Mouse (Mus musculus) adrenal gland, adult 18-20 months (tissue): Measurements from ENCODE around the gene Dhh. TPM values are rescaled to one million over a fixed set of nuclear protein-coding genes. Genes with fewer than 3 reads are reported as not detected.
"Not testable (repeated sequence)": the region's sequence is repeated elsewhere in the genome, so short reads cannot be mapped to it uniquely, and the experiment has no call there.

ENCODE experiments used
- DNase-seq, 2 experiments: peaks; one replicate each; pipeline ENCODE4 v3.0.0; 2021 to 2022; ENCODE audit warnings: low spot score in 2 of 2
- long read RNA-seq, 2 experiments: library from polyadenylated mRNA; stranded (forward); transcript quantifications; one replicate each; pipeline ENCODE4 v2.0.0; 2021
- total RNA-seq, 2 experiments: library from RNA; stranded (reverse); gene quantifications; 1 replicate in 1 of 2; 2 replicates in 1 of 2; pipeline ENCODE4 v1.2.3; 2021

The Dhh gene
- 1 to 10 TPM in 1 of 2 experiments, under 1 TPM in 1; 0.86 to 2.1 TPM for total RNA-seq
- long read RNA-seq, experiment 1, full-length matches to known transcripts, result 2 of 5 reads
- long read RNA-seq, experiment 1, partial matches to known transcripts, result 2 of 5 reads
- long read RNA-seq, experiment 1, other reads (novel, unspliced or antisense), result 1 of 5 reads
- long read RNA-seq, experiment 2, full-length matches to known transcripts, result 9 of 14 reads
- long read RNA-seq, experiment 2, partial matches to known transcripts, result 1 of 14 reads
- long read RNA-seq, experiment 2, other reads (novel, unspliced or antisense), result 4 of 14 reads

DNA sequence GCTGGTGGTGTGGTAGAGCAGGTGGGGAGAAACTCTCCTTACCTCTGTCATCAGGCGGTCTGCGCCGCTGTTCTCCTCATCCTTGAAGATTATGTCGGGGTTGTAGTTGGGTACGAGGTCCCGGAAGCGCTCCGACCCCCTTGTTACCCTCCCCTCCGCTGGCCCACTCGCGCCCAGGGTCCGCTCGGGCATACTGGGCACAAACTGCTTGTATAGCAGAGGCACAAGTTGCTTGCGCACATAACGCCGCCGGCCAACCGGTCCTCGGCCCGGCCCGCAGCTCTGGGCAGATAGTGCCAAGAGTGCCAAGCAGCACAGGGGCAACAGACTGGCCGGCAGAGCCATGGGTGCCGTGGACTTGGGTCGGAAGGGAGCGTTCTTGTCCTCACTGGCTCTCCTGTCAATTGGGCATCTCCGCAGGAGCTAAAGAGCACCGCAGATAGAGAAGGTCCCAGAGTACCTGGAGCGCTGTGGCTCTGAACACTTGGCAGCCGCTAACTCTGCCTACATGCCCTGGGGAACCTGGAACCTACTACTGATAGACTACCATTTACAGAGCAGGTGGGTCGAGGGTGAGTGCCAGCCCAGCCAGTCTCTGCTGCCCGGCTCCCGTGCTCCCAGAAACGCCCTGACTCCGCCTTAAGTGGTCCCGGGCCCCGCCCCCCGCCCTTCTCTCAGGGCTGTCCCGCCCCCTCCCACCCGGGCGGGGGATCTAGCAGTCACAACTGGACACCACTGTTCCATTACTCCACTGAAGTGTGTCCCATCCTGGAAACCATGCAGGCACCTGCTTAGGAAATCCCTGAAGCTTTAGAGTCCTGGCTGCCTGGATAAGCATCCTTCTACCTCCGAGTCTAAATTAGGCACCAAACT is at the start of gene Dhh:
Dhh (minus strand) TSS at position 613 of the 873 bp plus-strand sequence.
- DNase-seq, result no peak

DNA sequence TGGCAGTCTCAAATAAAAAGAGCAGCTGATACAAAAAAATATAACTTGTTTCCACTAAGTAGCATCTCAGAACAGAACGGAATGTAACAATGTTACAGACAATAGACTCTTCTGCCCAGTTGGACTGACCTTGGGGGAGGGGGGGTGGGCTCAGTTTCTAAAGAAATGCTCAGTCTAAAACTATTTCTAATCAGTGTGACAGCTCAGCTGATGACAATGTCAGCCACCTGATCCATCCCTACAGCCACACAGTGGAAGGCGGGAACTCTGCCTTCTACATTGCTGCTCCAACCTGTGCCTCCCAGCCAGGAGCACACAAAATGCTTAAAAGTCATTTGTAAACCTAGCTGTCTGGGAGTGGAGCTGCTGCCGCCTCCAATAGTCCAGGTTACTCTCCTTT is 49.5 kb upstream of the Dhh start:
- no peak for DNase-seq

DNA sequence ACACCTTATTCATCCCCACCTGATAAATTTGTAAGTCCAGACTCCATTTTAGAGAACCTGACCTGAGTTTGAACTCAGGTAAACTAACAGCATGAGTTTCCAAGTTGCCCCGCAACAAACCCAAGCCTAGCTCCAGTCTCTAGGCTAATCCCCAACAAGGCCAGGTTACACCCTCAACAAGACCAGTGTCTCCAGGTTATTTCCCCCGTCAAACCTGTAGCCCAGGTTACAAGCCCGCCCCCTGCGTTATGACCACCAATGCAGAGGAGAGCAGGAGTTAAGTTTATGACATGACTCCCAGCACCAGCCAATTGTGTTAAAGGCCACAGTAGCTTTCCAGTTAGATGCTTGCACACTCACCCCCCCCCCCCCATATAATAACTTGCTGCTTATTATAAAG is 44.8 kb upstream of the Dhh start:
- no peak for DNase-seq

DNA sequence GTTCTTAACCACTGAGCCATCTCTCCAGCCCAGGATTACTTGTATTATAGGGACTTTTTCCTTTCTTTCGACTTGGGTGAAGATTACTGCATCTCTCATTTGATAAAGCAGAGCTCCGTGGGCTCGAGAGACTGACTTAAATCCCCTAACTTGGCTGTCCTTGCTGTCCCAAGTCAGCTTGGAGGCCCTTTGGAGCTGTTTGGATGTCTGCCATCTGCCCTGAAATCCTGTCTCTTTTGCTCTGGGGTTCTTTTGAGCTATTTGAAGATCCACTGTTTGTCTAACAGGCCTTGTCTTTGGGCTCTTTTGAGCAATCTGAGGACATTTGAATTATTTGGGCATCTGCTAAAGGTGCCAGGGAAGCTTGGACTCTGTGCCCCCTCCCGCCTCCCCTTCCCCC is 43.7 kb upstream of the Dhh start:
- DNase-seq, result no peak

DNA sequence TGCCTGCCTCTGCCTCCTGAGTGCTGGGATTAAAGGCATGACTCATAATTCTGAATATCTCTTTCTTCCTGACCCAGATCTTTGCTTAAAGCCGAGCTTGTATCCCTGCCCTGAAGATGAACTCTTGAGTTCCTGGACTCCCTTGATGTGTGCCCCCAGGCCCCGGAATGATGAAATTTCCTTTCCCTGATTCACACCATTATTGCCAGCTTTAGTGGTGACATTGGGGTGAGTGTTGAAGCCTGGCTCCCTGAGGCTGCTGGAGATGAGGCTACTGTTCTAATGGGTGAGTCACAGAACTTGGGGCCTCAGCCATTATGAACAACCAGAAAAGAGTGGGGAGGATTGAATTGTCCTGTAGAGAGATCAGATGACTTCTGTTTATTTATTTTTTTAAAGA is 43.2 kb upstream of the Dhh start:
- no peak for DNase-seq

DNA sequence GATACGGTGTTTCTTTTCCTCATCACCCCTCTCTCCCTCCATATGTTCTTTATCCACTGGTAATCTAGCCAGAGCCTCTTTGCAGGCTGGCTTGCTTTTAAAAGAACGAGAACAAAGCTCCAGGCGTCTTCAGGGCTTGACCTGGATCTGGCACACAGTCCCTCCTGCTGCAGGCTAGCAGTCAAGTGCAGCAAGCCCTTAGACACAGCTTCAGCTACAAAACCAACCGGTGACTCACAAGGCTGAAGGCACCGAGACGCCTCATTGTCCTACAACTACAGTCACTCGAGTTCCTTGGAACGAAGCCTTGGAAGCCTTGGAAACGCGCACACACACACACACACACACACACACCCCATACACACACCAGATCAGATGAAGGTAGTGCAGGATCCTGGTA is 42.5 kb upstream of the Dhh start:
- no peak for DNase-seq

DNA sequence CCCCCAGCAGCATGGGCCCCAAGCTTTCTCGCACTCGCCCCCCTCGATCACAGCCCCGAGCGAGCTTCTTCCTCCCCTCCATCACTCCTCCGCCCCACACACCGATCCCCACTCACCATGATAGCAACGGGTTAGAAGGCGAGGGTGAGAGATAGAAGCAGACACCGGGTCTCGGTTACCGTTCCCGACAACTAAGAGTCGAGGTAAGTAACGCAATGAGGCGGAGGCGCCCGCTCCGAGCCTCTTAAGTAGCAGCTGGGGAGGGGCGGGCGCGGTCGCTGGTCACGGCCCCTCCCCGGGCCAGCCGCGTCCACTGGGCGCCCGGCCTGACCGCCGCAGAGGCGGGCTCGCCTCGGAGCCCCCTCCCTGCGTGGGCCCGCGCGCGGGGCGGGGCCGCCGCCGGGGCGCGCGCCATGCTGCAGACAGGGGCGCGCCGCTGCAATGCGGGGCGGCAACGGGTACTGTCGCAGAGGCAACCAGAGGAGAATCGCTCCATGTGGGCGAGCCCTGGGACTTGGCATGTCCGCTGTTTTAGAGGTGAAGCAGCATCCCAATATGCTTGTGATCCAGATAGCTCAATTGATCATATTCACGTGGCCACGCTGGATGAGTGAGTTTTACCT is 36.0 kb upstream of the Dhh start, which contains the start of gene Tuba1b:
Tuba1b (minus strand) TSS at position 349 of the 623 bp plus-strand sequence.
- peak; percentile 90 to 92 for DNase-seq

DNA sequence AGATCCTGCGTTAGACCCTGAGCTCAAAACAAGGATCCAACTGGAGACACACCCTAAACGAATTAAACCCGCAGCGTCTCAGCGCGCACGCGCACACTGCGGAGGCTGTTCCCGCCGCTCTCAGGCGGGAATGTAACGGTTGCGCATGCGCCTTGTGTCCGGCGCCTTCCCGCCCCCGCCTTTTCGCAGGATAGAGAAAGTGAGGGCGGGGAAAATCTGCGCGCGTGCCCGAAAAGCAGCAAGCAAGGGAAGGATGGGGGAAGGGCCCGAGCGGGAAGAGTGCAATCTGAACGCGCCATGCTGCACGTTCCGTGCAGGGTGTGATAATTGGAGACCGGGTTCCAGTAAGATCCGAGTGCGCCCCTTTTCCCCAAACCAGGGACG is 35.5 kb upstream of the Dhh start:
- DNase-seq, result peak; percentile 90 to 94

DNA sequence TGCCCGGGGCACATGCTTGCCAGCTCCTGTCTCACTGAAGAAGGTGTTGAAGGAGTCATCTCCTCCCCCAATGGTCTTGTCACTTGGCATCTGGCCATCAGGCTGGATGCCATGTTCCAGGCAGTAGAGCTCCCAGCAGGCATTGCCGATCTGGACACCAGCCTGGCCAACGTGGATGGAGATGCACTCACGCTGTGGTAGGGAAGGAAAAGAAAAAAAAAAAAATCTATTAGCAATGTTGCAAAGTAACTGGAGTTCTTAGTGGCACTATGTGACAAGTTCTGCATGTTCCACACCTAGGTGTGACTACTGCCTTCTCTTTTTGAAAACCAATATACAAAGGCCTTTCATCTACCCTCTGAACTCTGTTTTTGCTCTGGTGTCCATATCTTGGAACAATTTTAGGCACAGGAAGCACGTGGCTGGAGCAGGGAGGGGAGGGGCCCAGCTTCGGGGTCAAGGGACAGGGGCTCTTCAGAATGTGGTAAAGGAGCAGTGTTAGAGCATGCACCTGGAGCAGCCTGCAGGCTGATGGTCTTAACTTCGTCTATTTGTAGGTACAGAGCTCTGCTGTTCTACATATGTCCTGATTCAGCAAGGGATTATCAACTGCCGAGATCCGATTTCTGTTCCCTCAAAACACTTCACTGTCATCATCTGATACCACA is 34.8 kb upstream of the Dhh start:
- DNase-seq, result not testable (repeated sequence)

DNA sequence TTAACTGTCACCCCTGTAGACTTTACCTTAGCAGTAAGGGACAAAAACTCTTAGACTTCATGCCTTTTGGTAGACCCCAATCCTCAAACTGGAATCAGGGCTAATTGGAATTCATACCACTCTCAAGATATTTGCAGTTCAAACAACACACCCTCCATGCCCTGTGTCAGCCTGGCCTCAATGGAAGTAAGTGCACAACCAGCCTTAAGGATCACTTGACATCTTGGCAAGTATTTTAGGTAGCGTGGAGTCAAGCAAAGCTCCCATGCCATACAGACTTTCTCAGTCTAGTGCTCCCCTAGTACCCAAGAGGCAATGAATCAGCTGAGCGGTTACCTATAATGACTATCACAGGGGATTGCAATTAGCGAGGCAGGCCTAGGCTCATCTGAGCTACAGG is 32.7 kb upstream of the Dhh start:
- DNase-seq, result no peak

DNA sequence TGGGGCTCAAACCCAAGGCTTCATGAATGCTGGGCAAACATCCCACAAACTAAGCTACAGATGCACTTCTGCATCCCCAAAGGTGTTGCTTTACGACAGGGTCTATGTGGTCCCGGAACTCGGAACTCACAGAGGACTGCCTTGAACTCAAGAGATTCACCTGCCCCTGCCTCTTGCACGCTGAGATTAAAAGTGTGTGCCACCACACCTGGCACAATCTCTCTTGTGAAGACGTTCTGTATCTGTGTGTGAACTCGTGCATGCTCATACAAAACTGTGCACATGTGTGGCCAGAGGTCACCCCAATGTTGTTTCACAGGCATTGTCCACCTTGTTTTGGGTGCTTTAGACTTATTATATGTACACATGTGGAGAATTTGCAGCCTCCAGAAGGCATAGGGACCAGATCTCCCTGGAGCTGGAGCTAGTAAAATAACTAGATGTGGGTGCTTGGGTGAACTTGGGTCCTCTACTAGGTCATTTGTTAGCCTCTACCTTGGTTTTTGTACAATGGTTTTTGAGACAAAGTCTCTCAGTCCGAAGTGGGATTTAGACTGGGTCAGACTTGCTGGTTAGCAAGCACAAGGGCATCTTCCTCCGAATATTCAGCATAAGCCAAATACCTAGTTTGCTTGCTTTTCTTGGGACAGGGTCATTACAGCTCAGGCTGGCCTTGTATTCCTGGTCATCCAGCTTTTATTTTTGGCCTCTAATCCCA is 31.8 kb upstream of the Dhh start:
- no peak for DNase-seq

DNA sequence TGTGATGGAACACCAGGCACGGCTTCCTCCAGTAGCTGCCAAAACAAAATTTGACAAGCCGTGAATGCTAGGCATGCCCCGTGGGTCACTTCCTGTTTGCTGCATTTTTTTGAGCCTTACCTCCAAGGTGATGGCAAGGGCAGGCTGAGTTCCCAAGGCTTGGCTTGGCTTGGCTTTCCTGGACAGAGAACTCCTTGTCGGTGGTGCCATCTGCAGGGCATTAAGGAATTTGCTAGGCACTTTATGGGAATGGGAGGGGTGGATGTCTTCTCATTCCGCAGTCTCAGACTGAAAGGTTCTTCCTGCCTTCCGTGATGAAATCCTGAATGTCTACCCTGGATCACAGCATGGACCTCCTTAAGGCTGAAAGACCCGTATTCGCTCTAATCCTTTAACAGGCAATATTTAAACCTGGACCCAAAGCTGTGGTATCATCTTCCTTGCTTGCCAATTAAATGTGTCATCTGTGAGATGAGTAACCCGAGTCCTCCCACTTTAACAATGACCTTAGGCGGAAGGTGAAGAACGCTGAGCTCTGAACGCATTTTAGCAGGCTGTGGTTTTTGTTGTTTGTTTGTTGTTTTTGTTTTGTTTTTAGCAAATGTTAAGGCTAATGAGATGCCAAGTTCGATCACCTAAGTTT is 30.4 kb upstream of the Dhh start:
- DNase-seq, result peak; percentile 61 to 67

DNA sequence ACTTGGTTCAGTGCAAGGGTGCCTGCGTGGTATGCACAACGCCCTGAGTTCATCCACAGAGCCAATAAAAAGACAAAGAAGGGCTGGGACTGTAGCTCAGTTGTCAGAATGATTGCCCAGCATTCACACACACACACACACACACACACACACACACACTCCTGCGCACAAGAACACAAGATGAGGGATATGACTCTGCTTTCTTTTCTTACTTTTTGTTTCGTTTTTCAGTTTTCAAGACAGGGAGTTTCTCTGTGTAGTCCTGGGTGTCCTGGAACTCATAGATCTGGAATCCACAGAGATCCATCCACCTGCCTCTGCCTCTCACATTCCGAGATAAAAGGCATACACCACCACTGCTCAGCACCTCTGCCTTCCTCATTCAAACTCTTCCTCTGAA is 29.2 kb upstream of the Dhh start:
- no peak for DNase-seq

DNA sequence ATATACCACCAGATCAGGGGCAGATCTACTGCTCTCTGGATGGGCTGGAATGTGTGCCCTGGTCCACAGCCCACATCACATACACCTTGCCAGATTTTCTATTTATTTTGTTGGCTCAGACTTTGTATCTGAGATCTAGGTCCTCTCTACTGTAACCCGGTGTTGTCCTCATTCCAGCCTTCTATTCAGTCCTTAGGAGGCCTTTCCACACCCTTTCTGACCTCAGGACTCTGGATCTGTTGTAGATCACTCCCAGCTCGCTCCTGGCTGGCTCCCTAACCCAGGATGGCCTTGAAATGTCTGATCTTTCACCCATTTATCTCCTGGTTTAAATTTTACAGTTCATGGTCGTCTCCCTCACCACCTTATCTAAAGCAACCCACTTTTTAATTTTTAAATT is 26.3 kb upstream of the Dhh start:
- no peak for DNase-seq

DNA sequence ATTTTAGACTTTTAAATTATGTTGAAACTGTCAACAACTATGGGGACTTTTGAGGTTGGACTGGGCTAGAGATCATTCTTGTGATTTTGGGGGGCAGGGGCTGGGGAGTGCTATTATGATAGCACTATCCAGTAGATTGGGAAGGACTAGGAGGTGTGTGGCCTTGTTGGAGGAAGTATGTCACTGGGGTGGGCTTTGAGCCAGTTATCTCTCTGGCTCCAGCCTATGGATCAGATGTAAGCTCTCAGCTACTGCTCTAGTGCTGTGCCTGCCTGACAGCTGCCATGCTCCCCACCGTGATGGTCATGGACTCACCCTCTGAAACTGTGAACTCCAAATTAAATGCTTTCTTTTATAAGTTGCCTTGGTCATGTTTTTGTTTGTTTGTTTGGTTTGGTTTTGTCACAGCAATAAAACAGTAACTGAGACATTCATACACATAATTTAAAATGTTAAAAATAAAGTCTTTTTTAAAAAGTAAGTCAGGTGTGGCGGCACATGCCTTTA is 24.7 kb upstream of the Dhh start:
- no peak for DNase-seq

DNA sequence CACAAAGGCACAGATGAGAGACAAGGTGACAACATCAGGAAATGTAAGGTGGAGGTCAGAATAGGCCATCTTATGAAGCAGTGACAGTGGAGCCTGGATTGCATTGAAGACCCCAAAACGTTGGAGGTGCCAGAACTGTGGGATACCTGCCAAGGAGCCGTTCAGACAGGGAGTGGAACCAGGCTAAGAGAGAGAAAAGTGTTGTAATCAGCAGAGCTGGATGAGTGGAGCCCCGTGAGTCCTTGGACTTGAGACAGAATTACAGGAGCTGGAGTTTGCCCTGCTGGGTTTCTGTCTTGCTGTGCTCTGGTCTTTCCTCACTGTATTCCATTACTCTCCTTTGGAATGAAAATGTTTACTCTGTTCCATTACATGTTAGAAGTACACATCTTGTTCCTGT is 24.2 kb upstream of the Dhh start:
- no peak for DNase-seq

DNA sequence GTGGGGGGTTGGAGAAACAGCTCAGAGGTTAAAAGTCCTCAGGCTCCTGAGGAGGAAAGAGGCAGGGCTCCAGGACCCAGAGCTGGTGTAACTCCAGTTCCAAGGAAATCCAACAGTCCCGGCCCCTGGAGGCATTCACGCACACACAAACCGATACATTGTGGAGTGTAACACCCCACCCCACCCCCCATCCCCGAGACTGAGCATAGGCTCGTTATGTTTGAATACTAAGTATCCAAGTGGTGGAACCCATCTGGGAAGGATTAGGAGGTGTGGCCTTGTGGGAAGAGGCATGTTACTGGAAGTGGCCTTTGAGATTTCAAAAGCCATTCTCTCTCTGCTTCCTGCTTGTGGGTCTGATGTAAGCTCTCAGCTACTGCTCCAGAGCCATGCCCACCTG is 23.2 kb upstream of the Dhh start:
- no peak for DNase-seq

DNA sequence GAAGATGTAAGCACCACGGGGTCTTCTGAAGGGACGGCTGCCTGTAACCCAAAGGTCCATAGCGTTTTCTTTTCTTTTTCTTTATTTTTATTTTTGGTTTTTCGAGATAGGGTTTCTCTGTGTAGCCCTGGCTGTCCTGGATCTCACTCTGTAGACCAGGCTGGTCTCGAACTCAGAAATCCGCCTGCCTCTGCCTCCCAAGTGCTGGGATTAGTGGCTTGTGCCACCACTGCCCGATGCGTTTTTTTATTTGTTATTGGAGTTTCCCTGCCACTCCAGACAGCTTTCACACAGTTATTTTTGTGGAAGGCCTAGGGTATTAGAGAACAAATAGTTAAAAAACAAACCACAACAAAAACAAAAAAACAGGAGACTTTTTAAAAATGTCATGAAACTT is 20.2 kb upstream of the Dhh start:
- not testable (repeated sequence) for DNase-seq

DNA sequence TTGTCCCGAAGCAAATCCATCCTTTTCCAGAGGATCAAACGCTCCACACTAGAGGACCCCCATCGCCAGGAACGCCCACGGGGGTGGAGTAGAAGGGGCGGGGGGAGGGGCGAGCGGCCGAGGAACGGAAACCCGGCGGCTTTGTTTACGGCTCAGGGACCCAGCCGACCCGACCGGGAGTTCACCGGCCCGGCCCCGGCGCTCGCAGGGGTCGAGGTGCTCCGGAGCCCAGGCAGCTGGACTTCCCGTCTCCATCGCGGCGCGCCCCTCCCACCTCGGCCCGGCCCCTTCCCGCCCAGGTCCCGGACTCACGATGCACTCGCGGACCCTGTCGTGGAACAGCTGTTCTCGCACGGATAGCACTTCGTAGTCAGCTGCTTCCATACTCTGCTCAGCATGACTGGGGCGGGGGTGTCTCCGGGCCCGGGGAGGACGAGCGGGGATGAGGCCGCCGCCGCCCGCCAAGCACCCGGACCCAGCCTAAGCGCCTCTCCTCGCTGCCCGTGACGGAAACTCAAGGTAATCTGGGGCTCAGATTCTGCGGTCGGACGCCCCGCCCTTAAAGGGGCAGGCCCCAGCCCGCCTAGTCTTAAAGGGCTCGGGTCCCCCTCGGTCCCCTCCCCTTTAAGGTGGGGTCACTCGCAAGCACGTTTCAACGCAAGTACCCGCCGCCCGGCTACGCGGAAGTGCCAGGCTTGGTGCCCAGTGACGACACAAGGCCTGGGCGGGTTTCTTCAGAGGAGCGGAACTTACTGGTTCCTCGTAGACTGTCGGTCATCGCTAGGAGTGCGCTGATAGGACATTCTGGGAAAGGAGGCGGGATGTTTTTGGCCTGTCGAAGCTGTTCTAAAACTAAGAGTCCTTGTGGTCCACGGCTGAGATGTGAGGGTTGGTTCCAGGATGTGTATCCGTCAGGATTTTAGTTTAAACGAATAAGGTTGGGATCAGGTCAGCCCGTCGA is 19.5 kb upstream of the Dhh start, which contains the start of gene Lmbr1l:
Lmbr1l (minus strand) TSS at position 694 of the 961 bp plus-strand sequence.
- peak; percentile 92 to 93 for DNase-seq
